Comparison of ENCODE assay signal across 8 mouse cellular contexts in genomic region chr12:77238531-77239389, GRCm38 (mm10). TPM values are rescaled to one million over a fixed set of nuclear protein-coding genes. Genes with fewer than 3 reads are reported as not detected.
DNase-seq lines count a peak whose midpoint lies in the region; ATAC-seq and TF ChIP-seq lines count a peak whose summit lies in the region.

No protein-coding gene starts in this region.

- peak overlapping the region; percentile 97 for H3K4me3 ChIP-seq in E14TG2a.4 (replicated peaks; ENCODE audit: low read length)
- peak overlapping the region; percentile 86 for H3K4me3 ChIP-seq in forebrain, embryonic 12.5 days (replicated peaks)
- peak overlapping the region; percentile 91 for H3K4me3 ChIP-seq in heart, postnatal 0 days (ENCODE audit: low read depth, low read length)
- H3K4me3 ChIP-seq in liver, embryonic 14.5 days (ENCODE audit: insufficient read depth in 1 of 2, low read depth in 2 of 2, low read length in 2 of 2), result peak overlapping the region; percentile 77 to 80
- H3K4me3 ChIP-seq in stomach, embryonic 15.5 days (replicated peaks), result peak overlapping the region; percentile 92

- no peaks in the 10 kb centered on the region for H3K36me3 ChIP-seq in E14TG2a.4 (ENCODE audit: insufficient read depth, low read length)
- H3K36me3 ChIP-seq in forebrain, embryonic 12.5 days (replicated peaks), result no peaks in the 10 kb centered on the region
- H3K36me3 ChIP-seq in heart, postnatal 0 days (replicated peaks; ENCODE audit: control insufficient read depth, insufficient read depth, low read length), result no peaks in the 10 kb centered on the region
- H3K36me3 ChIP-seq in liver, embryonic 14.5 days (replicated peaks; ENCODE audit: control insufficient read depth, insufficient read depth, low read depth), result no peaks in the 10 kb centered on the region
- no peaks in the 10 kb centered on the region for H3K36me3 ChIP-seq in stomach, embryonic 15.5 days

- H3K27ac ChIP-seq in forebrain, embryonic 12.5 days, result peak overlapping the region; percentile 99
- H3K27ac ChIP-seq in heart, postnatal 0 days (ENCODE audit: low read depth), result peak overlapping the region; percentile 96
- H3K27ac ChIP-seq in liver, embryonic 14.5 days, result peak overlapping the region; percentile 12
- H3K27ac ChIP-seq in stomach, embryonic 15.5 days, result peak overlapping the region; percentile 92

- WGBS in forebrain, embryonic 12.5 days, result under 1% methylated on average over 97 of the region's 120 CpGs
- WGBS in heart, postnatal 0 days, result under 1% methylated on average over 96 of the region's 120 CpGs
- under 1% methylated on average over 104 of the region's 120 CpGs for WGBS in liver, embryonic 14.5 days (ENCODE audit: insufficient replicate concordance)
- WGBS in stomach, embryonic 15.5 days, result under 1% methylated on average over 101 of the region's 120 CpGs

- peak; percentile 59 for DNase-seq in c-Kit-positive CD71-positive TER-119-negative erythroid progenitor cells, embryonic 14.5 days (ENCODE audit: low read depth)
- DNase-seq in heart, postnatal 0 days (ENCODE audit: low spot score), result peak; percentile 91
- peak; percentile 95 to 97 for DNase-seq in kidney, postnatal 36 days
- DNase-seq in liver, embryonic 14.5 days (ENCODE audit: low read depth in 3 of 3, low spot score in 3 of 3), result peak; percentile 59 to 70 (median 65)
- peak; percentile 90 for DNase-seq in neural tube, embryonic 10.5 days (ENCODE audit: extremely low spot score, low spot score)

- no peak for TF ChIP-seq EP300 in heart, postnatal 0 days (IDR thresholded peaks at IDR 0.05; ENCODE audit: low read depth)
- no peak for TF ChIP-seq EP300 in liver, embryonic 14.5 days (IDR thresholded peaks at IDR 0.05; ENCODE audit: low read depth)

- ATAC-seq in forebrain, embryonic 12.5 days (ENCODE audit: low FRiP score), result peak; percentile 97
- ATAC-seq in heart, postnatal 0 days (ENCODE audit: insufficient read depth, low read depth), result peak; percentile 97
- peak; percentile 85 for ATAC-seq in liver, embryonic 14.5 days (ENCODE audit: insufficient read depth)
- ATAC-seq in stomach, embryonic 15.5 days (ENCODE audit: insufficient read depth, low FRiP score, low read depth), result peak; percentile 93

- no peak for TF ChIP-seq CTCF in E14TG2a.4 (conservative IDR thresholded peaks at IDR 0.05; ENCODE audit: low read length)
- peak; percentile 16; the same call in 1 of the 2 replicates for TF ChIP-seq CTCF in heart, postnatal 0 days (IDR thresholded peaks at IDR 0.05; ENCODE audit: low read depth)
- TF ChIP-seq CTCF in liver, embryonic 14.5 days (IDR thresholded peaks at IDR 0.05; ENCODE audit: low read depth), result peak; percentile 46

- H3K27me3 ChIP-seq in E14TG2a.4 (ENCODE audit: insufficient read depth, low read length), result peaks cover 7% of the 10 kb centered on the region; the same call in 1 of the 2 replicates
- no peaks in the 10 kb centered on the region for H3K27me3 ChIP-seq in forebrain, embryonic 12.5 days
- H3K27me3 ChIP-seq in heart, postnatal 0 days (ENCODE audit: control insufficient read depth, insufficient read depth, low read length), result no peaks in the 10 kb centered on the region
- H3K27me3 ChIP-seq in liver, embryonic 14.5 days (ENCODE audit: control insufficient read depth, insufficient read depth, low read length), result no peaks in the 10 kb centered on the region
- no peaks in the 10 kb centered on the region for H3K27me3 ChIP-seq in stomach, embryonic 15.5 days (replicated peaks)

- H3K4me2 ChIP-seq in forebrain, embryonic 12.5 days, result peak overlapping the region; percentile 79
- H3K4me2 ChIP-seq in heart, postnatal 0 days (ENCODE audit: low read depth, low read length), result peak overlapping the region; percentile 97
- peak overlapping the region; percentile 81 for H3K4me2 ChIP-seq in liver, embryonic 14.5 days (ENCODE audit: low read depth)
- H3K4me2 ChIP-seq in stomach, embryonic 15.5 days, result peak overlapping the region; percentile 92

- H3K9ac ChIP-seq in forebrain, embryonic 12.5 days, result peak overlapping the region; percentile 88
- H3K9ac ChIP-seq in heart, postnatal 0 days (replicated peaks; ENCODE audit: low read depth, low read length), result peak overlapping the region; percentile 85
- H3K9ac ChIP-seq in liver, embryonic 14.5 days (replicated peaks), result peak overlapping the region; percentile 63
- peak overlapping the region; percentile 73 for H3K9ac ChIP-seq in stomach, embryonic 15.5 days

- H3K9me3 ChIP-seq in E14TG2a.4 (ENCODE audit: low read length), result no peaks in the 10 kb centered on the region
- no peaks in the 10 kb centered on the region for H3K9me3 ChIP-seq in forebrain, embryonic 12.5 days
- no peaks in the 10 kb centered on the region for H3K9me3 ChIP-seq in heart, postnatal 0 days (replicated peaks; ENCODE audit: control insufficient read depth, low read length)
- H3K9me3 ChIP-seq in liver, embryonic 14.5 days (ENCODE audit: control insufficient read depth, low read length), result no peaks in the 10 kb centered on the region
- no peaks in the 10 kb centered on the region for H3K9me3 ChIP-seq in stomach, embryonic 15.5 days

- H3K4me1 ChIP-seq in E14TG2a.4 (replicated peaks; ENCODE audit: low read depth, low read length), result peaks cover 10% of the 10 kb centered on the region
- peaks cover 7% of the 10 kb centered on the region for H3K4me1 ChIP-seq in forebrain, embryonic 12.5 days
- no peaks in the 10 kb centered on the region for H3K4me1 ChIP-seq in heart, postnatal 0 days (ENCODE audit: control insufficient read depth, insufficient read depth)
- peaks cover 0 to 2% of the 10 kb centered on the region in 2 experiments; a peak in 2 of 4 replicates for H3K4me1 ChIP-seq in liver, embryonic 14.5 days (replicated peaks; ENCODE audit: control insufficient read depth in 2 of 2, insufficient read depth in 2 of 2, low read length in 1 of 2)
- 0 out of 2 replicates have a peak, but pooled peaks cover 4% of the 10 kb centered on the region for H3K4me1 ChIP-seq in stomach, embryonic 15.5 days

RNA-seq across cellular contexts. Expression of gene Fut8, which starts 0.8 kb away (rescaled TPM):
- polyA plus RNA-seq in forebrain, embryonic 12.5 days (2016; fragmentation: Nextera tagmentation; extraction: Ambion mirVana), result 35.8 and 38.7 TPM in 2 replicates
- total RNA-seq in heart, postnatal 0 days (2014; rRNA removed; ENCODE audit: low replicate concordance), result 12.7 and 20.2 TPM in 2 replicates
- 11.1 and 11.5 TPM in 2 replicates for polyA plus RNA-seq in heart, postnatal 0 days (2015; fragmentation: Nextera tagmentation; extraction: Ambion mirVana)
- 3.0 and 4.4 TPM in 2 replicates for polyA plus RNA-seq in liver, embryonic 14.5 days (2012; rRNA removed)
- polyA plus RNA-seq in liver, embryonic 14.5 days (2014; fragmentation: Nextera tagmentation; extraction: Ambion mirVana), result 8.7 and 10.2 TPM in 2 replicates
- 30.3 and 30.4 TPM in 2 replicates for polyA plus RNA-seq in stomach, embryonic 15.5 days (2015; fragmentation: Nextera tagmentation; extraction: Ambion mirVana)

Comparison
In these comparisons a context has a peak if more than half of its experiments do, and no peak if none do; other contexts are left out.
1. Peak in every context shown above with its lines: DNase-seq, ATAC-seq, H3K4me3 ChIP-seq and H3K27ac ChIP-seq.
2. H3K27ac ChIP-seq: peak in every context shown above with its lines; median percentile 99 in forebrain, embryonic 12.5 days; 96 in heart, postnatal 0 days; 92 in stomach, embryonic 15.5 days; 12 in liver, embryonic 14.5 days.